Mouse (Mus musculus): Measurements from ENCODE around the gene Prl5a1. TPM values are rescaled to one million over a fixed set of nuclear protein-coding genes. Genes with fewer than 3 reads are reported as not detected.

The Prl5a1 gene
- not detected for total RNA-seq (2022)

DNA sequence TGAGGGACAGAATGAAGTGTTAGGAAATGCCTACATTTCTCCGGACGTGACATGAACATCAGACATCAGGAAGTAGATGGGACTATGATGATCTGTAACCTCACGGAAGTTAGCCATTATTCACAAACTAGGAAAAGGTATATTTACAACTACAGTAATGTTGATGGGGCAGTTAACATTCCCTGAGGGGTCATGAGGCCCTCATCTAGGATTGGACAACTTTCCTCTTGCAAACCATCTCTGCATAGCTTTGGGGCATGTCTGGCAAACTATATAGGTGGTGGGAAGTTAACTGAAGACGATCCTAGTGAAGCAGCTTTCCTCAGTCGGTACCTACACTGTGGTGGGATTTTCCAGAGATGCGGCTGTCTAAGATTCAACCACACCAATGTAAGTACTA is at the start of gene Prl5a1:
Gene Prl5a1, plus strand, starts transcription at position 301 of the 400 bp plus-strand sequence.
- DNase-seq = no peak

DNA sequence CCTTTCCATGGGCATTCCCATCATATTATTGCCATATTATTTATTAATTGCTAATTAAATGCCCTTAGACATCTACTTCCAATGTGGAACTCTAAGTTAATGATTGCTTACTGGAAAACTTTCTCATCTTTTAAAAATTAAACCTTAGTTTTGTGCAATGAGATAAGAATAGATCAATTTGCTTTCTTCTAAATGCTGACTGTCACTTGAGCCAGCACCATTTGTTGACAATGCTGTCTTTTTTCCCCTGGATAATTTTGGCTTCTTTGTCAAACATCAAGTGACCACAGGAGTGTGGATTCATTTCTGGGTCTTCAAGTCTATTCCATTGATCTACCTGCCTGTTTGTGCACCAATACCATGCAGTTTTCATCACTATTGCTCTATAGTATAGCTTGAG is 46.1 kb upstream of the Prl5a1 start:
- DNase-seq = no peak

DNA sequence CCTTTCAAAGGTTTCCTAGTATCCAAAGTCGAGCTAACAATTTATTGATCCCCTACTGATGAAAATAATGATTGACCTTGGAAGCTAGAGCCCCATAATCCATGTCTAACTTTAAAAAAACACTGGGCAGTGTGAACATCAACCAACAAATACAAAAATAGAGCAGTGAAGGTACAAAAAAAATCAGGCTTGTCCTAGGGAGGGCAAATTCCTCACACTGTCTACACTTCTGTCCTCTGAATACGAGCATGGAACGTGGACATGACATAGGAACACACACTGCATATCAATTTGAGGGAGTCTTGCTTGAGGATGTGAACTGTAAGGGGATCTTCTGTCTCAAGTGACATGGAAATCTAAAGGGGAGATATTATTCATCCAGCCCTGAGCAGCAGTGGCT is 33.7 kb upstream of the Prl5a1 start:
- DNase-seq = no peak

DNA sequence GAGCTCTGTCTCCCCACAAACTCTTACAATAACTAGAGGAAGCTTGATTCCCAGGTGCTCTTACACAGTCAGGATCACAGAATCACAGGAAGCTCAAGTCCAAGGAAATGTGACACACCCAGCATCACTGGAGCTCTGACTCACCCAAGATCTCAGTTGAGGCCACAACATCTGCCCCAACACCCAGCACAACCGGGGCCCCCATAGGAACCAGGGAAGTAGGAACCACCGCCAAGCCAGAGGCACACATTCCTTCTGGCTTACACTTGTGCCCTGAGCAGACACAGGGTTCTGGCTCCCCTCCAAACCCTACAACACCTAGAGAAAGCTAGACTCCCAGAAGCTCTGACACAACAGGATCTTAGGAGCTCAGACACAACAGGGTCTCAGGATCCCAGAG is 9.5 kb upstream of the Prl5a1 start:
- no peak for DNase-seq

- no peak for DNase-seq
These were observed 6.5 kb upstream of the Prl5a1 start for GRCm38 (mm10) chr13:28135790-28136189.

Other genes with a start within 250 kb of the Prl5a1 start
- not detected for gene Prl4a1, start 126.3 kb upstream of the Prl5a1 start, total RNA-seq (2022)
- 100 to 1,000 TPM; 174 to 197 (median 180) TPM for gene Gm11361, start 115.0 kb downstream of the Prl5a1 start, total RNA-seq (2022)

Data from adrenal gland, adult 8-10 months (tissue).